Mouse (Mus musculus): ENCODE results near the gene Klf5. TPM values are rescaled to one million over a fixed set of nuclear protein-coding genes. Genes with fewer than 3 reads are reported as not detected.

Klf5 gene
- total and polyA plus RNA-seq, 2 experiments from 2014 or later, result 1.5 to 3.5 TPM

DNA sequence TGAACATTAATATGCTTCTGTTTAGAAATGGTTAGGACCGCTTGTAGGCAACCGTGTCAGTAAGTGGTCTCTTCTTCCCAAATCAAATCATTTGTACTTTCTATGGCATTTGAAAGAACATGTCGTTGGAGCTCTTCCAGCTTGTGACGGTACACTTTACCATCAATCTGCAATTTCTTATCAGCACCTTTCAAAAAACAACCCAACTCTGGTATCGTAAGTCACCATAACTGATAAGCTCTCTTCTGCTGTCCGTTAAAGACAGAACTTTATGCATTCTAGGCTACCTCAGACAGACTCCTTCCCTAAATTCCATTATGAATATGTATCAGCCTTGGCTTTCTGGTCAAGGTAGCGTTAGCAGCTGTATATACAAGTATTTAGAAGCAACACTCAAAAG lies 7.9 kb downstream of the Klf5 start:
- H3K4me1 ChIP-seq (ENCODE audit: insufficient read depth, low read length), result no peaks in the 10 kb centered on the region
- ATAC-seq (no peak), DNase-seq (ENCODE audit: low spot score) (no peak)
- no peaks in the 10 kb centered on the region for H3K9me3 ChIP-seq (ENCODE audit: low read length)
- H3K27me3 ChIP-seq (ENCODE audit: insufficient read depth, low read length), result no peaks in the 10 kb centered on the region
- no peak overlapping the region for H3K4me3 ChIP-seq (ENCODE audit: low read length)
- TF ChIP-seq CTCF (IDR thresholded peaks at IDR 0.05; ENCODE audit: low read depth), result no peak
- no peaks in the 10 kb centered on the region for H3K36me3 ChIP-seq (ENCODE audit: insufficient read depth, low read length)
- H3K4me2 ChIP-seq (ENCODE audit: low read depth, low read length), result no peak overlapping the region
- H3K27ac ChIP-seq, result no peak overlapping the region
- whole genome bisulfite sequencing, result 90% methylated on average over 7 of the region's 7 CpGs
- H3K9ac ChIP-seq (replicated peaks; ENCODE audit: low read length), result no peak overlapping the region

DNA sequence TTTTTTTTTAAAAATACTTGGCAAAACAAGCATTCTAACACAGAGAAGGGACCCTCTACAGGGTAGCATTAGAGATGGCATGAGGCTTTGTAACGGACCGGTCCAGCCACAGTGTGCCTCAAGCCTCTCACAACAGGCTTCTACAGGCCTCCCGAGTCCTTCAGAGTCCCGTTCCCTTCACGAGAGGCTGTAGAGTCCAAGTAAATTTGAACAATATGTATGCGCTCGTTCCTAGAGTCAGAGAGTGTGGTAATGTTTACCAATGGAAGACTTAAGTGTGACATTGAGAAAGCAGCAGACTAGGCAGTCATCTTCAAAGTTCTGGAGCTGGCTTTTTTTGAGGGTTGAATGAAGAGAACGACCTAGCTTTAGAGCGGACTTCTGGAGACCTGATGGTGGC lies 11.1 kb downstream of the Klf5 start:
- Histone ChIP-seq H3K9ac (replicated peaks; ENCODE audit: low read length) (no peak overlapping the region), H3K4me3 (ENCODE audit: low read length) (no peak overlapping the region), H3K9me3 (ENCODE audit: low read length) (no peaks in the 10 kb centered on the region), H3K4me1 (ENCODE audit: insufficient read depth, low read length) (no peaks in the 10 kb centered on the region), H3K27ac (no peak overlapping the region), H3K4me2 (ENCODE audit: low read depth, low read length) (no peak overlapping the region), H3K27me3 (ENCODE audit: insufficient read depth, low read length) (no peaks in the 10 kb centered on the region), H3K36me3 (ENCODE audit: insufficient read depth, low read length) (no peaks in the 10 kb centered on the region)
- TF ChIP-seq CTCF (IDR thresholded peaks at IDR 0.05; ENCODE audit: low read depth), result no peak
- WGBS, result 90% methylated on average over 9 of the region's 9 CpGs
- no peak for ATAC-seq
- no peak for DNase-seq (ENCODE audit: low spot score)

DNA sequence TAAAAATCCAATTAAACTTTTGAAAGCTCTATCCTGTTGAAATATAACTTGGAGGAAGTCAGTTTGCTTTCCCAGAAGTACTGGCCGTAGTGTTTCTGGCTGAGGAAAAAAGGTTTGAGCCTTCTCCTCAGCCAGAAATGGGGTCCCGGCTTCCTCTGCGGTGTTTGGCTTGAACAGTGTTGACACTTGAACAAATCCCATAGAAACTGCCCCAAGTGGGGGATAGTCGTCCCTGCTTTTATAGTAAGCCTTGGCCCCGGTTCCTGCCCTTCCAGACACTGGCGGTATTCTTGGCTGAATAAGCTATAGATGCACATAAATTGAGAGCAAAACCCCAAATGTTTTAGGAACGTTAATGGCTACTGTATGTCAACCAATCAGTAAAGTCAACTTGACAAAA lies 11.9 kb downstream of the Klf5 start:
- no peak overlapping the region for H3K4me3 ChIP-seq (ENCODE audit: low read length)
- WGBS, result 63% methylated on average over 7 of the region's 7 CpGs
- no peaks in the 10 kb centered on the region for H3K27me3 ChIP-seq (ENCODE audit: insufficient read depth, low read length)
- H3K9me3 ChIP-seq (ENCODE audit: low read length), result no peaks in the 10 kb centered on the region
- ATAC-seq (no peak), DNase-seq (ENCODE audit: low spot score) (no peak)
- no peak overlapping the region for H3K4me2 ChIP-seq (ENCODE audit: low read depth, low read length)
- H3K4me1 ChIP-seq (ENCODE audit: insufficient read depth, low read length), result no peaks in the 10 kb centered on the region
- no peaks in the 10 kb centered on the region for H3K36me3 ChIP-seq (ENCODE audit: insufficient read depth, low read length)
- TF ChIP-seq CTCF (IDR thresholded peaks at IDR 0.05; ENCODE audit: low read depth), result no peak
- H3K27ac ChIP-seq, result no peak overlapping the region
- no peak overlapping the region for H3K9ac ChIP-seq (replicated peaks; ENCODE audit: low read length)

DNA sequence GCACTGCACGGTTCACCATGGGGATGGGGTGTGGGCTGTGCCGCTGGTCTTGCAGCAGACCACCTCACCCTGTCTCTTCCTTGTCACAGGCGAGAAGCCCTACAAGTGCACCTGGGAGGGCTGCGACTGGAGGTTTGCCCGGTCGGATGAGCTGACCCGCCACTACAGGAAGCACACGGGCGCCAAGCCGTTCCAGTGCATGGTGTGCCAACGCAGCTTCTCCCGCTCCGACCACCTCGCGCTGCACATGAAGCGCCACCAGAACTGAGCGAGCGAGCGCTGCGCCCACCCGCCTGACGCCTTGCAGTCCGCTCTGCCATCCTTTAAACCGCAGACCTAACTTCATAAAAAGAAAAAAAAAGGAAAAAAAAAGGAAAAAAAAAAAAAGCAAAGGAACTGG lies 14.6 kb downstream of the Klf5 start:
- H3K4me3 ChIP-seq (ENCODE audit: low read length), result no peak overlapping the region
- WGBS, result 89% methylated on average over 24 of the region's 24 CpGs
- no peak for DNase-seq (ENCODE audit: low spot score)
- H3K27me3 ChIP-seq (ENCODE audit: insufficient read depth, low read length), result no peaks in the 10 kb centered on the region
- H3K4me2 ChIP-seq (ENCODE audit: low read depth, low read length), result no peak overlapping the region
- H3K27ac ChIP-seq, result no peak overlapping the region
- no peaks in the 10 kb centered on the region for H3K36me3 ChIP-seq (ENCODE audit: insufficient read depth, low read length)
- no peak for TF ChIP-seq CTCF (IDR thresholded peaks at IDR 0.05; ENCODE audit: low read depth)
- H3K4me1 ChIP-seq (ENCODE audit: insufficient read depth, low read length), result no peaks in the 10 kb centered on the region
- H3K9me3 ChIP-seq (ENCODE audit: low read length), result no peaks in the 10 kb centered on the region
- H3K9ac ChIP-seq (replicated peaks; ENCODE audit: low read length), result no peak overlapping the region
- ATAC-seq, result no peak

DNA sequence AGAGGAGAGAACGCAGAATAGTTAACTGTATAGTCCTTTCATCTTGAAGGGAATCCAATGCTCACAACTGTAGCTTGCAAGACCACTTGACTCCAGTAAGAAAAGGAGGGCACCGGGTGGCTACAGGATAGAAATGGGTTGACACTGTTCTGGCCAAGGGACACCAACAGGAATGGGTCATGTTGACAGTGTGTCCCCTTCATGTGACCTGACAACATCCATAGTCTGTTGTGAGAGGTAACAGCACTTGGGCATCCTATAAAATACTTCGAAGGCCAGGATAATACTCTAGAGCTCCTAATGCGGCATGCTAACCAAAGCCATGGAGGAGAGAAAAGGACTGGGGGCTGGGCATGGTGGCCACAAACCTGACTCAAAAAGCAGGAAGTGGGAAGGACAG lies 17.8 kb downstream of the Klf5 start:
- 95% methylated on average over 4 of the region's 4 CpGs for WGBS
- no peak for DNase-seq (ENCODE audit: low spot score)
- H3K27ac ChIP-seq, result no peak overlapping the region
- no peaks in the 10 kb centered on the region for H3K4me1 ChIP-seq (ENCODE audit: insufficient read depth, low read length)
- H3K27me3 ChIP-seq (ENCODE audit: insufficient read depth, low read length), result no peaks in the 10 kb centered on the region
- no peak overlapping the region for H3K4me2 ChIP-seq (ENCODE audit: low read depth, low read length)
- H3K36me3 ChIP-seq (ENCODE audit: insufficient read depth, low read length), result no peaks in the 10 kb centered on the region
- H3K9me3 ChIP-seq (ENCODE audit: low read length), result no peaks in the 10 kb centered on the region
- ATAC-seq, result no peak
- H3K9ac ChIP-seq (replicated peaks; ENCODE audit: low read length), result no peak overlapping the region
- H3K4me3 ChIP-seq (ENCODE audit: low read length), result no peak overlapping the region
- TF ChIP-seq CTCF (IDR thresholded peaks at IDR 0.05; ENCODE audit: low read depth), result no peak

DNA sequence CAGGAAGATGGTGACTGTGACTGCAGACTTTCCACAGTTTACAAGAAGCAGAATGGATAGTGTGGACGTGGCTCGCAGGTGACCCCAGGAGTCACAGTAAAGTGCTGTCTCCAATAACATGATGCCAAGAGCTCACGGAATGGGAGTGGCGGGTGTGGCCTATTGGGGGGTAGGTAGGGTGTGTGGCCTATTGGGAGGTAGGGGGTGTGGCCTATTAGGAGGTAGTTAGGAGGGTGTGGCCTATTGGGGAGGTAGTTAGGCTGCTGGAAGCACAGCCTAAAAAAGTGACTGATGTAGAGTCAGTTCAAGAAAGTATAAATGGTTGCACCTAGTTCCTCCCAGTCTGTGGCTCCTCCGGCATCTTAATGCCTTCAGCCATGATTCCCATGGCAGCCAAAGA lies 22.2 kb downstream of the Klf5 start:
- Histone ChIP-seq H3K4me1 (ENCODE audit: insufficient read depth, low read length) (no peaks in the 10 kb centered on the region), H3K9ac (replicated peaks; ENCODE audit: low read length) (no peak overlapping the region), H3K4me3 (ENCODE audit: low read length) (no peak overlapping the region), H3K27me3 (ENCODE audit: insufficient read depth, low read length) (no peaks in the 10 kb centered on the region), H3K27ac (no peak overlapping the region), H3K9me3 (ENCODE audit: low read length) (no peaks in the 10 kb centered on the region), H3K4me2 (ENCODE audit: low read depth, low read length) (no peak overlapping the region), H3K36me3 (ENCODE audit: insufficient read depth, low read length) (no peaks in the 10 kb centered on the region)
- no peak for TF ChIP-seq CTCF (IDR thresholded peaks at IDR 0.05; ENCODE audit: low read depth)
- DNase-seq (ENCODE audit: low spot score) (no peak), ATAC-seq (no peak)
- WGBS, result 85% methylated on average over 5 of the region's 5 CpGs

DNA sequence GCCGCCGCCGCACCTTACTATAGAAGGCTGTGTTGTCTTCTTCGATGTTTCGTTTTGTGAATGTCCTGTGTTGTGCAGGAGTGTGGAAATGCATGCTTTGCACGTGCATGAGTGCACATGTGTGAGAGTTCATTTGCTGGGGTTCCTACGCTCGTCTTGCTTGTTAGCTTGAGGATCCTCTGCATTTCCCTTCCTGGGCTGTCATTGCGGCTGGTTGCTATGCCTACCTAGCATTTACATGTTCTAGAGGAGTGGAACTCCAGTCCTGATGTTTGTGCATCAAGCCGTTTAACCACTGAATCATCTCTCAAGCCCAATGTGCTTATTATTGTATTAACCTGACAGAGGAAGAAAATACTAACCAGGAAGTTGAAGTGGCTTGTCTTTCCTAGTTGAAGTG lies 24.9 kb downstream of the Klf5 start:
- H3K4me3 ChIP-seq (ENCODE audit: low read length), result no peak overlapping the region
- H3K9me3 ChIP-seq (ENCODE audit: low read length), result no peaks in the 10 kb centered on the region
- no peak for TF ChIP-seq CTCF (IDR thresholded peaks at IDR 0.05; ENCODE audit: low read depth)
- no peak overlapping the region for H3K27ac ChIP-seq
- DNase-seq (ENCODE audit: low spot score) (no peak), ATAC-seq (no peak)
- no peaks in the 10 kb centered on the region for H3K36me3 ChIP-seq (ENCODE audit: insufficient read depth, low read length)
- no peak overlapping the region for H3K9ac ChIP-seq (replicated peaks; ENCODE audit: low read length)
- H3K4me2 ChIP-seq (ENCODE audit: low read depth, low read length), result no peak overlapping the region
- H3K4me1 ChIP-seq (ENCODE audit: insufficient read depth, low read length), result no peaks in the 10 kb centered on the region
- no peaks in the 10 kb centered on the region for H3K27me3 ChIP-seq (ENCODE audit: insufficient read depth, low read length)
- WGBS, result 82% methylated on average over 10 of the region's 10 CpGs
